Mouse (Mus musculus): ENCODE results near the gene Olfr15. TPM values are rescaled to one million over a fixed set of nuclear protein-coding genes. Genes with fewer than 3 reads are reported as not detected.
A peak's percentile ranks its signal among the peaks of the same experiment; 100 is the strongest.

The Olfr15 gene
- polyA plus RNA-seq, 1 experiment from 2014 or later: not detected

DNA sequence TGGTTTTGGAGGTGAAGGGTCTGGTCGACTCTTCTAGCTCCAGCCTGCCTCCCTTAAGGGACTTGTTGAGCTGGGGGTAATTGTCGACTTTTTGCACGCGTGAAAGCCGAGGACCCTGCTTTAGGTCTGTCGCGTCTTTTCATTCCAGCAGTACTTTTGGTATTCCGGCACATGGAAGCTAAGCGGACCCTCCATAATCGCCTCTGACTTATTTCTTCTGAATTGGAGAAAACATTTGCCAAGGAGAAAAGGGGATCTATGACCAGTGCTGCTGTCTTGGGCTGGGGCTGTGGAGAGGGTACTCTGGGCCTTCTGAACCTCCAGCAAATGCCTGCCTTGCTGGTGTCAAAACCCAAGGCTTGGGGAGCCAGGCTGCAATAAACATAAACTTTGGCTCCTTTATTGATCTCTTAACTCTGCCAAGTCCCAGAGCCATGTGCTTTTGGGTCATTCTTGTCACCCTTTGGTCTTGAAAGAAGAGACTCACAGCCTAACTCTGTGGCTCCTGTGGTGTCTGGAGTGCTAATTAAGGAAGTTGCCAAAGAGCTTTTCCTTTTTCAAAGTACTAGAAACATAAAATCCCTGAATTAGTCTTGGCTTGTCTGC, 54.5 kb downstream of the Olfr15 start:
- ATAC-seq (ENCODE audit: low FRiP score): peak; percentile 30; the same call in 1 of the 2 replicates
- Histone ChIP-seq H3K9me3 (ENCODE audit: control insufficient read depth, low read length) (no peaks in the 10 kb centered on the region), H3K27me3 (ENCODE audit: control insufficient read depth, insufficient read depth, low read length) (no peaks in the 10 kb centered on the region), H3K4me2 (replicated peaks; ENCODE audit: low read depth, low read length) (peak overlapping the region; percentile 78), H3K36me3 (ENCODE audit: control insufficient read depth, insufficient read depth, low read length) (no peaks in the 10 kb centered on the region), H3K9ac (ENCODE audit: low read depth, low read length) (peak overlapping the region; percentile 87), H3K4me3 (ENCODE audit: low read depth, low read length) (peak overlapping the region; percentile 83), H3K27ac (ENCODE audit: low read depth, low read length) (peak overlapping the region; percentile 91; the same call in 1 of the 2 replicates), H3K4me1 (replicated peaks; ENCODE audit: control insufficient read depth, insufficient read depth, low read length) (peaks cover 6% of the 10 kb centered on the region; the same call in 1 of the 2 replicates)
- DNase-seq (ENCODE audit: low spot score): no peak
- WGBS: 6% methylated on average over 10 of the region's 10 CpGs

DNA sequence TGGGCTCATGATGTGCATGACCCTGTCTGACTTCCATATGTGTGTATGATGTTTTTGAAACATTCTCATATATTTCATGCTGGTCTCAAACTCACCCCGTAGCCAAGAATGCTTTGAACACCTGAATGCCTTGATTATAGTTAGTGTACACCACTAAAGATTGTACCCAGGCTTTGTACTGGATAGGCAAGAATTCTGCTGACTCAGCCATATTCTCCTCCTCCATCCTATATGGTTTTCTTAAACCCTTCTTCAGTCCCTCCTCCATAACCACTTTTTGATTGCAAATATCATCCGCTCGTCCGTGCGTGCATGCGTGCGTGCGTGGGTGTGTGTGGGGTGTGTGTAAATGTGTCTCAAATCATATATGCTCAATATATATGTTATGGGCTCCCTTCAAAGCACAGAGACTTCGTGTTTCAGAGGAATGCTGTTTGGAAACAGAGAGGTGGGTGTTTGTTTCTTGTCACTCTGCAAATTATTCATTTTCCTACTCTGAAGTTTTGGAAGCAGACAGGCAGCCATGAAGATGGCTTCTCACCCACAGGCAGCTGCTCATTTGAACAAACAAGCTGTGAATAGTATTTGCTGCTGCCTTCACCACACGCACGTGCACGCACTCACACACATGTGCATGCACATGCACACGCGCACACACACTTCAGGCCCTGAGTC, 61.1 kb downstream of the Olfr15 start:
- Histone ChIP-seq H3K4me2 (replicated peaks; ENCODE audit: low read depth, low read length) (no peak overlapping the region), H3K27ac (ENCODE audit: low read depth, low read length) (no peak overlapping the region), H3K4me3 (ENCODE audit: low read depth, low read length) (no peak overlapping the region), H3K9ac (ENCODE audit: low read depth, low read length) (no peak overlapping the region), H3K27me3 (ENCODE audit: control insufficient read depth, insufficient read depth, low read length) (no peaks in the 10 kb centered on the region), H3K9me3 (ENCODE audit: control insufficient read depth, low read length) (no peaks in the 10 kb centered on the region), H3K4me1 (replicated peaks; ENCODE audit: control insufficient read depth, insufficient read depth, low read length) (no peaks in the 10 kb centered on the region), H3K36me3 (ENCODE audit: control insufficient read depth, insufficient read depth, low read length) (no peaks in the 10 kb centered on the region)
- DNase-seq (ENCODE audit: low spot score) (no peak), ATAC-seq (ENCODE audit: low FRiP score) (no peak)
- WGBS: 95% methylated on average over 14 of the region's 14 CpGs

DNA sequence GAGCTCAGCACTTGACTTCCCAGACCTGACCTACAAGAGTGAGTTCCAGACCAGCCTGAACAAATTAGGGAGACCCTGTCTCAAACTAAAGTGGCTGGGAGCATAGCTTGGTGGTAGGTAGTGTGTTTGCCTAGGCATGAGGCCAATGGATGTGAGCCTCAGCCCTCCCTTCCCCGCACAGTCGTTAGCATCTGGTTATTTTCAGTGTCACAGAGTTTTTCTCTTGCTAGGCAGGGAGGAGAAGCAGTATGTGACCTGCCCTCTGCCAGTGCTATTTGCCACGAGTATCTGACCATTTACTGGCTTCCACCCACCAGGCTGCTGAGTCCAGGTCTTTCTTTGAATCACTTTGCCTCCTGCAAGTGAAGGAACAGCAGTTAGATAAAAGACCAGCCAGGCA, 63.1 kb downstream of the Olfr15 start:
- no peak overlapping the region for H3K4me2 ChIP-seq (replicated peaks; ENCODE audit: low read depth, low read length)
- H3K4me1 ChIP-seq (replicated peaks; ENCODE audit: control insufficient read depth, insufficient read depth, low read length): no peaks in the 10 kb centered on the region
- no peak for DNase-seq (ENCODE audit: low spot score)
- H3K27ac ChIP-seq (ENCODE audit: low read depth, low read length): no peak overlapping the region
- H3K36me3 ChIP-seq (ENCODE audit: control insufficient read depth, insufficient read depth, low read length): no peaks in the 10 kb centered on the region
- no peak overlapping the region for H3K9ac ChIP-seq (ENCODE audit: low read depth, low read length)
- H3K27me3 ChIP-seq (ENCODE audit: control insufficient read depth, insufficient read depth, low read length): no peaks in the 10 kb centered on the region
- 86% methylated on average over 3 of the region's 3 CpGs for WGBS
- H3K9me3 ChIP-seq (ENCODE audit: control insufficient read depth, low read length): no peaks in the 10 kb centered on the region
- no peak for ATAC-seq (ENCODE audit: low FRiP score)
- no peak overlapping the region for H3K4me3 ChIP-seq (ENCODE audit: low read depth, low read length)

Other genes with a start within 250 kb of the Olfr15 start
- gene Olfr161, start 239.8 kb upstream of the Olfr15 start, polyA plus RNA-seq (2014; fragmentation: Nextera tagmentation; extraction: Ambion mirVana): not detected in 2 replicates
- gene Mefv, start 112.8 kb upstream of the Olfr15 start, polyA plus RNA-seq (2014; fragmentation: Nextera tagmentation; extraction: Ambion mirVana): not detected in 2 replicates
- 28.9 and 30.5 TPM in 2 replicates for gene Zfp263, start 86.8 kb upstream of the Olfr15 start, polyA plus RNA-seq (2014; fragmentation: Nextera tagmentation; extraction: Ambion mirVana)
- 0.91 and 1.0 TPM in 2 replicates for gene Zfp174, start 16.4 kb downstream of the Olfr15 start, polyA plus RNA-seq (2014; fragmentation: Nextera tagmentation; extraction: Ambion mirVana)
- 59.6 and 69.6 TPM in 2 replicates for gene Naa60, start 41.5 kb downstream of the Olfr15 start, polyA plus RNA-seq (2014; fragmentation: Nextera tagmentation; extraction: Ambion mirVana)
- gene Zfp597, start 53.7 kb downstream of the Olfr15 start, polyA plus RNA-seq (2014; fragmentation: Nextera tagmentation; extraction: Ambion mirVana): 9.2 and 9.5 TPM in 2 replicates
- gene Gm20695, start 53.8 kb downstream of the Olfr15 start, polyA plus RNA-seq (2014; fragmentation: Nextera tagmentation; extraction: Ambion mirVana): 2.8 and 4.9 TPM in 2 replicates
- 3.7 and 4.9 TPM in 2 replicates for gene 1700037C18Rik, start 77.8 kb downstream of the Olfr15 start, polyA plus RNA-seq (2014; fragmentation: Nextera tagmentation; extraction: Ambion mirVana)
- gene Cluap1, start 77.9 kb downstream of the Olfr15 start, polyA plus RNA-seq (2014; fragmentation: Nextera tagmentation; extraction: Ambion mirVana): 25.5 and 27.9 TPM in 2 replicates
- gene Nlrc3, start 145.8 kb downstream of the Olfr15 start, polyA plus RNA-seq (2014; fragmentation: Nextera tagmentation; extraction: Ambion mirVana): 0.99 and 1.0 TPM in 2 replicates
- gene Slx4, start 172.9 kb downstream of the Olfr15 start, polyA plus RNA-seq (2014; fragmentation: Nextera tagmentation; extraction: Ambion mirVana): 22.0 and 28.2 TPM in 2 replicates
- gene Dnase1, start 206.1 kb downstream of the Olfr15 start, polyA plus RNA-seq (2014; fragmentation: Nextera tagmentation; extraction: Ambion mirVana): 4.9 and 5.3 TPM in 2 replicates
- gene Trap1, start 246.9 kb downstream of the Olfr15 start, polyA plus RNA-seq (2014; fragmentation: Nextera tagmentation; extraction: Ambion mirVana): 73.3 and 79.4 TPM in 2 replicates

Data from hindbrain, embryonic 11.5 days (tissue).